Mouse (Mus musculus): ENCODE data around the gene Slc36a2.

- TF ChIP-seq CTCF (IDR thresholded peaks at IDR 0.05; ENCODE audit: insufficient read depth, low read length) (no peak), POLR2A (IDR thresholded peaks at IDR 0.05; ENCODE audit: borderline replicate concordance, extremely low read depth, low read depth, low read length) (no peak)
Measured at GRCm38 (mm10) chr11:55178830-55179229, 6.0 kb downstream of the Slc36a2 start.

All from lung, adult 2 months (tissue).